Mouse (Mus musculus): Measurements from ENCODE around the gene Mllt1. TPM values are rescaled to one million over a fixed set of nuclear protein-coding genes. Genes with fewer than 3 reads are reported as not detected.

Gene Mllt1
- polyA plus RNA-seq, 1 experiment from 2014 or later = 57.8 TPM

GRCm38 (mm10) chr17:56902698-56903097 lies 32.5 kb downstream of the Mllt1 start:
- H3K27ac ChIP-seq = no peak overlapping the region
- H3K9me3 ChIP-seq (replicated peaks) = no peaks in the 10 kb centered on the region
- H3K27me3 ChIP-seq = no peaks in the 10 kb centered on the region
- H3K9ac ChIP-seq = no peak overlapping the region
- no peak overlapping the region for H3K4me3 ChIP-seq (replicated peaks)
- no peak overlapping the region for H3K4me2 ChIP-seq
- H3K4me1 ChIP-seq = peaks cover 4% of the 10 kb centered on the region; the same call in 1 of the 2 replicates
- peaks cover 92% of the 10 kb centered on the region for H3K36me3 ChIP-seq
- ATAC-seq (replicated peaks; ENCODE audit: low FRiP score) = no peak
- 84% methylated on average over 5 of the region's 5 CpGs for WGBS

GRCm38 (mm10) chr17:56897630-56898195 lies 37.5 kb downstream of the Mllt1 start:
- H3K4me3 ChIP-seq (replicated peaks) = no peak overlapping the region
- H3K9ac ChIP-seq = no peak overlapping the region

DNA sequence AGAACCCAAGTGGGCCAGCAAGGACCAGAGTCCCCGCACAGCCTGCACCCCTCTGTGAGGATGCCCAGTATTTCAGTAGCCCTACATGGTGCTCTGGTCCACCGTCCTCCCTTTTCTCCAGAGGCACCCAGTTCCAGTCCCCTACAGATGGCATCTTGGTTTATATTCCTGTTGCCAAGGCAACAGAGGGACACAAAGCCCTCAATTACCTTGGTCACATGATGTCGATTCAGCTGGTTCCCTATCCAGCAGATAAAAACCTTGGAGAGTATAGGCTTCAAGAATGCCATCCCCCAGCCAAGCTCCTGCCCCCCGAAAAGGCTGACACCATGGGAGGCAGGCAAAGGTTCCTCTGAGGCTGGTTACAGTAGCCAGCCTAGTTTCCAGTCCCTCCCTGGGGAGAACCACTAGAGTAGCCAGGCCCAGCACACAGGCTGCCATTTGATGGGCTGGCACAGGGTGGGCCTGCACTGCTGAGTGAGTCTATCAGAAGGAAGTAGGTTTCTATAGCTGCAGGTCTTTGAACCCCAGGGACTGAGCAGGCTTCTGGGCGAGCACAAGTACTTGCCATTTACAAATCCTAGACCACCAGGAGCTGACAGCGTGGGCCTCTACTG lies 38.6 kb downstream of the Mllt1 start:
- 87% methylated on average over 6 of the region's 6 CpGs for WGBS
- no peak overlapping the region for H3K27ac ChIP-seq
- no peak overlapping the region for H3K4me3 ChIP-seq (replicated peaks)
- no peaks in the 10 kb centered on the region for H3K27me3 ChIP-seq
- no peak overlapping the region for H3K9ac ChIP-seq
- peaks cover 100% of the 10 kb centered on the region for H3K36me3 ChIP-seq
- no peak overlapping the region for H3K4me2 ChIP-seq
- no peaks in the 10 kb centered on the region for H3K9me3 ChIP-seq (replicated peaks)
- H3K4me1 ChIP-seq = no peaks in the 10 kb centered on the region
- ATAC-seq (replicated peaks; ENCODE audit: low FRiP score) = no peak

More at GRCm38 (mm10) chr17:56897630-56898195, 37.5 kb downstream of the Mllt1 start:
- Histone ChIP-seq H3K27ac (no peak overlapping the region), H3K4me2 (no peak overlapping the region), H3K9me3 (replicated peaks) (no peaks in the 10 kb centered on the region), H3K27me3 (no peaks in the 10 kb centered on the region), H3K4me1 (no peaks in the 10 kb centered on the region), H3K36me3 (peaks cover 100% of the 10 kb centered on the region)
- 80% methylated on average over 7 of the region's 7 CpGs for WGBS
- ATAC-seq (replicated peaks; ENCODE audit: low FRiP score) = peak; percentile 60

GRCm38 (mm10) chr17:56895368-56895918 lies 39.8 kb downstream of the Mllt1 start:
- no peaks in the 10 kb centered on the region for H3K9me3 ChIP-seq (replicated peaks)
- H3K9ac ChIP-seq = no peak overlapping the region
- 92% methylated on average over 9 of the region's 9 CpGs for WGBS
- peaks cover 100% of the 10 kb centered on the region for H3K36me3 ChIP-seq
- ATAC-seq (replicated peaks; ENCODE audit: low FRiP score) = no peak
- H3K4me2 ChIP-seq = no peak overlapping the region
- H3K4me3 ChIP-seq (replicated peaks) = no peak overlapping the region
- no peaks in the 10 kb centered on the region for H3K27me3 ChIP-seq
- no peak overlapping the region for H3K27ac ChIP-seq
- H3K4me1 ChIP-seq = no peaks in the 10 kb centered on the region

DNA sequence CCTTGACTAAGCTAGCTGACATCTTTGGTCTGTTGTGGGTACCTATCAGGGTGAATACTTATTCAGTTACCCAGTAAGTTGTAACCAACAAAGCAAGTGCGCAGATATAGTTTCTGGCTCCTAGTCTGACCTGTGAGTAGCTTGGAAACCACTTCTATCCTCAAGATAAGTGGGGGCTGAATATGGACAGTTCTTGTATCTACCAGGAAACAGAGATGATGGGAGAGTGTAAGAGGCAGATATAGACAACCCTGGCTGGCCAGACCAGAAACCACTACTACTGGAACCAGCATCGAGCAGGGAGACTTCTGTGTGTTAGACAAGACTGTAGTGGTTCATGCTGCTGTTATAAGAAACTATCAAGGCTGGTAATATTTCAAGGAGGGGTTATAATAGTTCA lies 45.2 kb downstream of the Mllt1 start:
- ATAC-seq (replicated peaks; ENCODE audit: low FRiP score) = no peak
- Histone ChIP-seq H3K9ac (no peak overlapping the region), H3K9me3 (replicated peaks) (no peaks in the 10 kb centered on the region), H3K4me2 (no peak overlapping the region), H3K4me1 (no peaks in the 10 kb centered on the region), H3K36me3 (peaks cover 64% of the 10 kb centered on the region), H3K4me3 (replicated peaks) (no peak overlapping the region), H3K27me3 (no peaks in the 10 kb centered on the region), H3K27ac (no peak overlapping the region)
- WGBS = 95% methylated on average over 2 of the region's 2 CpGs

DNA sequence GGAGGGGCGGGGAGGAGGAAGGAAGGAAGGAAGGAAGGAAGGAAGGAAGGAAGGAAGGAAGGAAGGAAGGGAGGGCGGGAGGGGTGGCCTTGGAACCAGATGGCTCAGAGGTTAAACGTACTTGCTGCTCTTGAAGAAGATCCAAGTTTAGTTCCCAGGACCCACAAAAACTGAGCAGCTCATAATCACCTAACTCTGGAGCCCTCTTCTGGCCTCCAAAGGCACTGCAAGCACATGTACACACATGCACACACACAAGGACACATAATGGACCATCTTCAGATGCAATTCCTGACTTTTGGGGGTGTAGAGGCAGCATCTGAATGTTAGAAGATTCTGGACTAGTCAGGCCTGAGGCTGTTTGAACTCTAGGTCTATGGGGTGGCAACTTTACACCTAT lies 47.2 kb downstream of the Mllt1 start:
- Histone ChIP-seq H3K9ac (no peak overlapping the region), H3K9me3 (replicated peaks) (no peaks in the 10 kb centered on the region), H3K27me3 (no peaks in the 10 kb centered on the region), H3K27ac (no peak overlapping the region), H3K4me2 (no peak overlapping the region), H3K4me3 (replicated peaks) (no peak overlapping the region), H3K4me1 (0 out of 2 replicates have a peak, but pooled peaks cover 3% of the 10 kb centered on the region), H3K36me3 (peaks cover 45% of the 10 kb centered on the region)
- ATAC-seq (replicated peaks; ENCODE audit: low FRiP score) = no peak
- WGBS = 94% methylated on average over 2 of the region's 3 CpGs

DNA sequence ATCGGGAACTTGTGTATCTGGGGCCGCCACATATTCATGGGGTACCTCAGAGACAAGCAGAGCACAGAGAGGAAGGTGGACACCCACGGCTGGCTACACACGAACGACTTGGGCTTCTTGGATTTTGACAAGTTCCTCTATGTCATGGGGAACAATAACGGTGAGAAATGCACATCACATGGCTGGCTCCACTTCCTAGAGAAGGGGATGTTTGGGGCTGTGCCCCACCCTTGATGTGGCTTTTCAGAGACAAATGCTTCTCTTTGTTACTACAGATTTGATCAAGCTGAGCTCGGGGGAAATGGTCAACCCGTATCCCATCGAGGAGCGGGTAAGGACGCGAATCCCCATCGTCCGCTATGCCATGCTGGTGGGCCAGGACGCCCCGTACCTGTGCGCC lies 50.4 kb downstream of the Mllt1 start:
- H3K9me3 ChIP-seq (replicated peaks) = no peaks in the 10 kb centered on the region
- WGBS = 88% methylated on average over 17 of the region's 17 CpGs
- no peak overlapping the region for H3K27ac ChIP-seq
- 0 out of 2 replicates have a peak, but pooled peaks cover 3% of the 10 kb centered on the region for H3K4me1 ChIP-seq
- H3K9ac ChIP-seq = no peak overlapping the region
- no peaks in the 10 kb centered on the region for H3K27me3 ChIP-seq
- H3K4me3 ChIP-seq (replicated peaks) = no peak overlapping the region
- peaks cover 15% of the 10 kb centered on the region; the same call in 1 of the 2 replicates for H3K36me3 ChIP-seq
- H3K4me2 ChIP-seq = no peak overlapping the region
- ATAC-seq (replicated peaks; ENCODE audit: low FRiP score) = no peak

- no peak overlapping the region for H3K4me2 ChIP-seq
- H3K9me3 ChIP-seq (replicated peaks) = no peaks in the 10 kb centered on the region
- no peak overlapping the region for H3K4me3 ChIP-seq (replicated peaks)
- 0 out of 2 replicates have a peak, but pooled peaks cover 3% of the 10 kb centered on the region for H3K4me1 ChIP-seq
- H3K9ac ChIP-seq = no peak overlapping the region
- H3K27me3 ChIP-seq = no peaks in the 10 kb centered on the region
- no peak overlapping the region for H3K27ac ChIP-seq
- no peak for ATAC-seq (replicated peaks; ENCODE audit: low FRiP score)
- peaks cover 10% of the 10 kb centered on the region; the same call in 1 of the 2 replicates for H3K36me3 ChIP-seq
- WGBS = 62% methylated on average over 5 of the region's 5 CpGs
Measured at GRCm38 (mm10) chr17:56884331-56884730, 50.9 kb downstream of the Mllt1 start.

DNA sequence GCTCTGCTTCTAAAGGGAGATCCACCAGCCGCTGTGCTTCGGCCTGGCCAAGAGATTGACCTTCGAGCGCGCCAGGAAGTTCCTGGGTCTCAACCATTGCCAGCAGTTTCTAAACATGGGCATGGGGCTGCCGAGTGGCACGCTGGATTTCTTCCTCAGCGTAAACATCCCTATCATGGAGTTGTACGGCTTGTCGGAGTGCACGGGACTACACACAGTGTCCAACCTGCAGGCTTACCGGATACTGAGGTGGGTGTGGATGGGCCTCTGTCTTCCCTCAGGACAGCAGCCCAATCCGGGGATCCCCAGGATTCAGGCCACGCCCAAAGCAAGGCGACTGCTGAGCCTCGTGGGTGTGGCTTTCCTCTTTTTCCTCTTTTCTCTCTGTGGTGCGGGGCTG lies 51.6 kb downstream of the Mllt1 start:
- H3K9ac ChIP-seq = no peak overlapping the region
- 54% methylated on average over 17 of the region's 17 CpGs for WGBS
- peak overlapping the region; percentile 35 for H3K4me2 ChIP-seq
- H3K4me3 ChIP-seq (replicated peaks) = 0 out of 2 replicates have a peak overlapping the region, but pooled peaks have one; percentile 9
- no peak for ATAC-seq (replicated peaks; ENCODE audit: low FRiP score)
- no peaks in the 10 kb centered on the region for H3K27me3 ChIP-seq
- H3K9me3 ChIP-seq (replicated peaks) = no peaks in the 10 kb centered on the region
- H3K4me1 ChIP-seq = 0 out of 2 replicates have a peak, but pooled peaks cover 3% of the 10 kb centered on the region
- H3K27ac ChIP-seq = no peak overlapping the region
- H3K36me3 ChIP-seq = peaks cover 3% of the 10 kb centered on the region; the same call in 1 of the 2 replicates

- H3K27me3 ChIP-seq = no peaks in the 10 kb centered on the region
- no peak overlapping the region for H3K27ac ChIP-seq
- H3K4me1 ChIP-seq = no peaks in the 10 kb centered on the region
- WGBS = 89% methylated on average over 19 of the region's 19 CpGs
- no peaks in the 10 kb centered on the region for H3K36me3 ChIP-seq
- H3K4me3 ChIP-seq (replicated peaks) = no peak overlapping the region
- H3K9me3 ChIP-seq (replicated peaks) = no peaks in the 10 kb centered on the region
- no peak overlapping the region for H3K4me2 ChIP-seq
- ATAC-seq (replicated peaks; ENCODE audit: low FRiP score) = no peak
- no peak overlapping the region for H3K9ac ChIP-seq
Measured at GRCm38 (mm10) chr17:56877426-56877825, 57.8 kb downstream of the Mllt1 start.

GRCm38 (mm10) chr17:56876981-56877380 lies 58.2 kb downstream of the Mllt1 start:
- Histone ChIP-seq H3K4me2 (no peak overlapping the region), H3K27ac (no peak overlapping the region), H3K27me3 (no peaks in the 10 kb centered on the region), H3K36me3 (no peaks in the 10 kb centered on the region), H3K4me3 (replicated peaks) (no peak overlapping the region), H3K4me1 (no peaks in the 10 kb centered on the region), H3K9ac (no peak overlapping the region), H3K9me3 (replicated peaks) (no peaks in the 10 kb centered on the region)
- 54% methylated on average over 8 of the region's 8 CpGs for WGBS
- ATAC-seq (replicated peaks; ENCODE audit: low FRiP score) = no peak

- Histone ChIP-seq H3K27me3 (no peaks in the 10 kb centered on the region), H3K4me1 (no peaks in the 10 kb centered on the region), H3K36me3 (no peaks in the 10 kb centered on the region), H3K4me2 (no peak overlapping the region), H3K9ac (no peak overlapping the region), H3K27ac (no peak overlapping the region), H3K9me3 (replicated peaks) (no peaks in the 10 kb centered on the region), H3K4me3 (replicated peaks) (no peak overlapping the region)
- WGBS = 82% methylated on average over 3 of the region's 3 CpGs
- ATAC-seq (replicated peaks; ENCODE audit: low FRiP score) = no peak
Measured at GRCm38 (mm10) chr17:56876465-56876864, 58.8 kb downstream of the Mllt1 start.
